Mouse (Mus musculus) lung, adult 2 months (tissue): ENCODE results near the gene Cop1. TPM values are rescaled to one million over a fixed set of nuclear protein-coding genes. Genes with fewer than 3 reads are reported as not detected.

Source experiments
- DNase-seq: peaks from one replicate; pipeline ENCODE4 v3.0.0; 2022
- H3K4me1 ChIP-seq: fragments of 200-500 bp; 2 replicates; pipeline ENCODE4 v1.6.1; 2011; ENCODE audit warnings: low read length; ENCODE audit not compliant: control insufficient read depth, insufficient read depth
- H3K4me3 ChIP-seq: fragments of 200-500 bp; replicated peaks from 2 replicates; pipeline ENCODE3; 2011; ENCODE audit warnings: low read depth, mild to moderate bottlenecking, control low read depth, low read length; ENCODE audit errors: extremely low read depth
- CTCF ChIP-seq: fragments of 200-500 bp; IDR thresholded peaks from 2 replicates; pipeline ENCODE4 v1.5.1; 2011; ENCODE audit warnings: mild to moderate bottlenecking, low read length, control low read depth; ENCODE audit not compliant: insufficient read depth
- POLR2A ChIP-seq: fragments of 200-500 bp; IDR thresholded peaks from 2 replicates; pipeline ENCODE4 v1.6.1; 2011; ENCODE audit warnings: low read depth, mild to moderate bottlenecking, control low read depth, low read length, borderline replicate concordance; ENCODE audit errors: extremely low read depth
- WGBS: fragments of 180-500 bp; shearing (Covaris S2); methylation state at CpG from one replicate; pipeline ENCODE4 v1.1.7; 2018; 5-methylcytosine and 5-hydroxymethylcytosine counted together
- polyA plus RNA-seq: library from polyadenylated mRNA; depleted of rRNA; stranded (reverse); fragments of >200 nt; gene quantifications from 2 replicates; pipeline ENCODE4 v1.2.3, GENCODE M21; 2012

Cop1 gene
- polyA plus RNA-seq, 1 experiment: 39.3 TPM

- WGBS: 7% methylated on average over 5 of the region's 5 CpGs
- no peak for TF ChIP-seq CTCF
- TF ChIP-seq POLR2A: no peak
- DNase-seq: no peak
- H3K4me1 ChIP-seq: peaks cover 14% of the 10 kb centered on the region
- peak overlapping the region; percentile 70 for H3K4me3 ChIP-seq
Measured at GRCm38 (mm10) chr1:159233426-159233825, 1.3 kb downstream of the Cop1 start.

- DNase-seq: no peak
- TF ChIP-seq POLR2A (no peak), CTCF (no peak)
- 54% methylated on average over 2 of the region's 2 CpGs for WGBS
- H3K4me3 ChIP-seq: no peak overlapping the region
- peaks cover 14% of the 10 kb centered on the region for H3K4me1 ChIP-seq
Measured at GRCm38 (mm10) chr1:159234496-159234895, 2.4 kb downstream of the Cop1 start.

- H3K4me3 ChIP-seq: no peak overlapping the region
- H3K4me1 ChIP-seq: peaks cover 14% of the 10 kb centered on the region
- no peak for DNase-seq
- no peak for TF ChIP-seq CTCF
- no peak for TF ChIP-seq POLR2A
- WGBS: 62% methylated on average over 2 of the region's 2 CpGs
Measured at GRCm38 (mm10) chr1:159235674-159236073, 3.6 kb downstream of the Cop1 start.

GRCm38 (mm10) chr1:159238147-159238546 lies 6.0 kb downstream of the Cop1 start:
- DNase-seq: no peak
- 61% methylated on average over 6 of the region's 6 CpGs for WGBS
- peaks cover 11% of the 10 kb centered on the region for H3K4me1 ChIP-seq
- no peak overlapping the region for H3K4me3 ChIP-seq
- TF ChIP-seq POLR2A (no peak), CTCF (no peak)

- 57% methylated on average over 2 of the region's 2 CpGs for WGBS
- DNase-seq: no peak
- Histone ChIP-seq H3K4me3 (no peak overlapping the region), H3K4me1 (no peaks in the 10 kb centered on the region)
- TF ChIP-seq POLR2A (no peak), CTCF (no peak)
Measured at GRCm38 (mm10) chr1:159250320-159250719, 18.2 kb downstream of the Cop1 start.

GRCm38 (mm10) chr1:159253078-159253477 lies 21.0 kb downstream of the Cop1 start:
- TF ChIP-seq CTCF (no peak), POLR2A (no peak)
- no peak overlapping the region for H3K4me3 ChIP-seq
- no peaks in the 10 kb centered on the region for H3K4me1 ChIP-seq
- WGBS: 75% methylated on average over 2 of the region's 2 CpGs
- no peak for DNase-seq

GRCm38 (mm10) chr1:159254906-159255685 lies 23.0 kb downstream of the Cop1 start:
- TF ChIP-seq CTCF: no peak
- TF ChIP-seq POLR2A: no peak
- no peaks in the 10 kb centered on the region for H3K4me1 ChIP-seq
- no peak for DNase-seq
- no peak overlapping the region for H3K4me3 ChIP-seq
- 82% methylated on average over 5 of the region's 5 CpGs for WGBS

GRCm38 (mm10) chr1:159256543-159256942 lies 24.4 kb downstream of the Cop1 start:
- WGBS: 79% methylated on average over 1 of the region's 1 CpGs
- Histone ChIP-seq H3K4me3 (no peak overlapping the region), H3K4me1 (no peaks in the 10 kb centered on the region)
- no peak for DNase-seq
- no peak for TF ChIP-seq CTCF
- TF ChIP-seq POLR2A: no peak

- DNase-seq: no peak
- TF ChIP-seq POLR2A (no peak), CTCF (no peak)
- no peaks in the 10 kb centered on the region for H3K4me1 ChIP-seq
- WGBS: 97% methylated on average over 3 of the region's 3 CpGs
- no peak overlapping the region for H3K4me3 ChIP-seq
Measured at GRCm38 (mm10) chr1:159263820-159264219, 31.7 kb downstream of the Cop1 start.

- Histone ChIP-seq H3K4me3 (no peak overlapping the region), H3K4me1 (no peaks in the 10 kb centered on the region)
- DNase-seq: no peak
- TF ChIP-seq POLR2A (no peak), CTCF (no peak)
- 80% methylated on average over 1 of the region's 1 CpGs for WGBS
Measured at GRCm38 (mm10) chr1:159280072-159280471, 48.0 kb downstream of the Cop1 start.
